Mouse (Mus musculus): ENCODE measurements around the gene Slc9b1. TPM values are rescaled to one million over a fixed set of nuclear protein-coding genes. Genes with fewer than 3 reads are reported as not detected.

Gene Slc9b1
- polyA plus RNA-seq, 1 experiment: not detected

DNA sequence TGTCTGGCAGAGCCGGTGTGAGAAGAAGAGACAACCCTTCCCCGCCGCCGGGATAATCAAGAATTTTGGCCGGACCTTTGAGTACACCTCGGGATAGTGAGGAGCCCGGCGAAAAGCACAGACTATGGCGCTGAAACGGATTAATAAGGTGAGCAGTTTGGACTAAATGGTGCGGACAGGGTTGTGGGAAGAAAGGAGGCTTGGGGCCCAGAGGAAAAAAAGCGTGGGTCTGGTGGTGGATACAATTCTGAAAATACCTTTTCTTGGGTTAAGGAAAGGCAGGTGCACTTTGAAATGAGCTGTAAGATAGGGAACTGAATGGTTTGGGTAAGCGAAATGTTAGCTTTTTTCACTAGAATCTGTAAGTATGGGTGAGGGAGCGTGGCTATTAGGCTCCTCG lies 91.8 kb downstream of the Slc9b1 start:
- H3K79me3 ChIP-seq (ENCODE audit: low read depth): peaks cover 58% of the 10 kb centered on the region
- no peaks in the 10 kb centered on the region for H3K27me3 ChIP-seq (ENCODE audit: control insufficient read depth, insufficient read depth, insufficient read length)
- TF ChIP-seq MYOG (IDR thresholded peaks at IDR 0.05; ENCODE audit: control insufficient read depth, extremely low read depth, insufficient read length) (no peak), MYOD1 (IDR thresholded peaks at IDR 0.05; ENCODE audit: control insufficient read depth, insufficient read length, low read depth) (no peak), MAX (IDR thresholded peaks at IDR 0.05) (no peak), USF1 (IDR thresholded peaks at IDR 0.05; ENCODE audit: low read depth) (no peak), CTCF (IDR thresholded peaks at IDR 0.05; ENCODE audit: control insufficient read depth, insufficient read depth, insufficient read length) (no peak), CEBPB (IDR thresholded peaks at IDR 0.05; ENCODE audit: low read depth) (no peak), FOSL1 (IDR thresholded peaks at IDR 0.05; ENCODE audit: insufficient read depth, low read length, poor library complexity, severe bottlenecking) (no peak)
- H3ac ChIP-seq (ENCODE audit: control insufficient read depth, insufficient read length, low read depth): peak overlapping the region; percentile 93
- H3K36me3 ChIP-seq (ENCODE audit: control insufficient read depth, insufficient read depth): peaks cover 53% of the 10 kb centered on the region
- peaks cover 75% of the 10 kb centered on the region for H3K79me2 ChIP-seq (ENCODE audit: control insufficient read depth, insufficient read depth)
- H3K4me3 ChIP-seq (ENCODE audit: insufficient read depth, poor library complexity, severe bottlenecking): peak overlapping the region; percentile 93

DNA sequence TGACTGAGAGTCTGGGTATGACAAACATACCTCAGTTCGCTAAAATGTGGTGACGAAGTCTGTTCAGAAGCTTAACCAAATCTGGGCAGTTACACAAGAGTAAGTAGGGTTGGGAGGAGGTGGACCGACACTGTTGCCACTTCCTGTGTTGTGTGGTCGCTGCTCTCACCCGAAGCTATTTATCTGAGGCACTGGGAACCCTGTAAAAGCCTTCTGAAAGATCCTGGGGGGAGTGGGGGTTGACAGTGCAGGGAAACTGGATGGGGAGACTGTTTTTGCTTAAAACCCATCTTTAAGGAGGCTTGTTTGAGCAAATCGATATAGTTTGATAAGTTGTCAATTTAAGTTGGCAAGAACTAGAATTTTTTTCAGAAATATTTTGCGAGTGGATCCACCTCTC lies 92.4 kb downstream of the Slc9b1 start:
- H3K27me3 ChIP-seq (ENCODE audit: control insufficient read depth, insufficient read depth, insufficient read length): no peaks in the 10 kb centered on the region
- H3ac ChIP-seq (ENCODE audit: control insufficient read depth, insufficient read length, low read depth): peak overlapping the region; percentile 91
- H3K79me2 ChIP-seq (ENCODE audit: control insufficient read depth, insufficient read depth): peaks cover 80% of the 10 kb centered on the region
- no peak for TF ChIP-seq USF1 (IDR thresholded peaks at IDR 0.05; ENCODE audit: low read depth)
- H3K36me3 ChIP-seq (ENCODE audit: control insufficient read depth, insufficient read depth): peaks cover 58% of the 10 kb centered on the region
- H3K4me3 ChIP-seq (ENCODE audit: insufficient read depth, poor library complexity, severe bottlenecking): peak overlapping the region; percentile 93
- peaks cover 64% of the 10 kb centered on the region for H3K79me3 ChIP-seq (ENCODE audit: low read depth)

DNA sequence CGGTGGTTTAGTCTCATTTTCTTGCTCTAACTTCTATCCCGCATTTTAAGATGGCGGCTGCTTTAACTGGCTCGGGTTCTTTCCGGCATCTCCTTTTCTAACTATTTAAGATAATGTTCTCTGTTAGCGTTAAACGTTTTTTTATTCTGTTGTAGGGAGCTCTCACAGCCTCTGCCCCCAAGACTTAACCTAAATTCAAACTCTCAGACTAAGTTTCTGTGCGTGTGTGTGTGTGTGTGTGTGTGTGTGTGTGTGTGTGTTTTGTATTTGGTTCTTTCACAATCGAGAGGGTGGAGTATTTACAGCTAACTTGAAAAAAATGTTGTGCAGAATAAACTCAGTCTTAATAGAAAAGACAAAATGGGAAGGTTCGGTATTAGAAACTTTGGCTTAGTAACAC lies 92.8 kb downstream of the Slc9b1 start:
- Histone ChIP-seq H3K27me3 (ENCODE audit: control insufficient read depth, insufficient read depth, insufficient read length) (no peaks in the 10 kb centered on the region), H3K79me2 (ENCODE audit: control insufficient read depth, insufficient read depth) (peaks cover 83% of the 10 kb centered on the region), H3K4me3 (ENCODE audit: insufficient read depth, poor library complexity, severe bottlenecking) (peak overlapping the region; percentile 93), H3K36me3 (ENCODE audit: control insufficient read depth, insufficient read depth) (peaks cover 62% of the 10 kb centered on the region), H3K79me3 (ENCODE audit: low read depth) (peaks cover 68% of the 10 kb centered on the region), H3ac (ENCODE audit: control insufficient read depth, insufficient read length, low read depth) (peak overlapping the region; percentile 32)
- TF ChIP-seq CEBPB (IDR thresholded peaks at IDR 0.05; ENCODE audit: low read depth) (no peak), MYOG (IDR thresholded peaks at IDR 0.05; ENCODE audit: control insufficient read depth, extremely low read depth, insufficient read length) (no peak), USF1 (IDR thresholded peaks at IDR 0.05; ENCODE audit: low read depth) (no peak), CTCF (IDR thresholded peaks at IDR 0.05; ENCODE audit: control insufficient read depth, insufficient read depth, insufficient read length) (no peak), MAX (IDR thresholded peaks at IDR 0.05) (no peak), MYOD1 (IDR thresholded peaks at IDR 0.05; ENCODE audit: control insufficient read depth, insufficient read length, low read depth) (no peak), FOSL1 (IDR thresholded peaks at IDR 0.05; ENCODE audit: insufficient read depth, low read length, poor library complexity, severe bottlenecking) (no peak)

DNA sequence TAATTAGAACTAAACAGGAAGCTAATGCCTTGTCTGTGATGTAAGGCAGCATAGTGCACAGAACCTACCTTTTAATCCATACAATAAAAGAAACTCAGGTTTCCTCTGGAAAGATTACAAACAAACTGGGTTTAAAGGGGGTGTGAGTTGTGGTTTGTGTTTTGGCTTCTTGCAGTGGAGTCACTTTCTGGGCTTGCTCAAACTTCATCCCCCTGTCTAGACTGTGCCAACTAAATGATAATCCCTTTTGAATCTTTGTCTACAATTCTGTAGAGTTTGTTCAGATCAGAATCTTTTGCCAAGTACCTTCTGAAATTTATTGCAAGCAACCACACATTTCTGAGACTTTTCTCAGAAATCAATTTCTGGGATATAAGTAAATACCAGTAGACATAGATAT lies 97.1 kb downstream of the Slc9b1 start:
- TF ChIP-seq MAX (IDR thresholded peaks at IDR 0.05) (no peak), FOSL1 (IDR thresholded peaks at IDR 0.05; ENCODE audit: insufficient read depth, low read length, poor library complexity, severe bottlenecking) (no peak), USF1 (IDR thresholded peaks at IDR 0.05; ENCODE audit: low read depth) (no peak), MYOD1 (IDR thresholded peaks at IDR 0.05; ENCODE audit: control insufficient read depth, insufficient read length, low read depth) (no peak)
- Histone ChIP-seq H3K27me3 (ENCODE audit: control insufficient read depth, insufficient read depth, insufficient read length) (no peaks in the 10 kb centered on the region), H3ac (ENCODE audit: control insufficient read depth, insufficient read length, low read depth) (no peak overlapping the region), H3K36me3 (ENCODE audit: control insufficient read depth, insufficient read depth) (peaks cover 98% of the 10 kb centered on the region), H3K79me2 (ENCODE audit: control insufficient read depth, insufficient read depth) (peaks cover 100% of the 10 kb centered on the region), H3K79me3 (ENCODE audit: low read depth) (peaks cover 100% of the 10 kb centered on the region), H3K4me3 (ENCODE audit: insufficient read depth, poor library complexity, severe bottlenecking) (no peak overlapping the region)

Other genes with a start within 250 kb of the Slc9b1 start
- gene Cenpe, start 135.5 kb upstream of the Slc9b1 start, polyA plus RNA-seq (2012; fragmentation: generic; extraction: Trizol): 7.9 TPM
- gene Bdh2, start 66.8 kb upstream of the Slc9b1 start, polyA plus RNA-seq (2012; fragmentation: generic; extraction: Trizol): 2.0 TPM
- gene Slc9b2, start 40.3 kb upstream of the Slc9b1 start, polyA plus RNA-seq (2012; fragmentation: generic; extraction: Trizol): 0.22 TPM
- gene Cisd2, start 75.9 kb downstream of the Slc9b1 start, polyA plus RNA-seq (2012; fragmentation: generic; extraction: Trizol): 17.0 TPM
- gene Ube2d3, start 90.1 kb downstream of the Slc9b1 start, polyA plus RNA-seq (2012; fragmentation: generic; extraction: Trizol): 261 TPM
- 2.9 TPM for gene Manba, start 137.6 kb downstream of the Slc9b1 start, polyA plus RNA-seq (2012; fragmentation: generic; extraction: Trizol)

Data from C2C12 (cell line).